Mouse (Mus musculus): ENCODE results near the gene Ubr7. TPM values are rescaled to one million over a fixed set of nuclear protein-coding genes. Genes with fewer than 3 reads are reported as not detected.

Gene Ubr7
- total RNA-seq, 2 experiments from 2014 or later, result 40.2 to 72.8 TPM

DNA sequence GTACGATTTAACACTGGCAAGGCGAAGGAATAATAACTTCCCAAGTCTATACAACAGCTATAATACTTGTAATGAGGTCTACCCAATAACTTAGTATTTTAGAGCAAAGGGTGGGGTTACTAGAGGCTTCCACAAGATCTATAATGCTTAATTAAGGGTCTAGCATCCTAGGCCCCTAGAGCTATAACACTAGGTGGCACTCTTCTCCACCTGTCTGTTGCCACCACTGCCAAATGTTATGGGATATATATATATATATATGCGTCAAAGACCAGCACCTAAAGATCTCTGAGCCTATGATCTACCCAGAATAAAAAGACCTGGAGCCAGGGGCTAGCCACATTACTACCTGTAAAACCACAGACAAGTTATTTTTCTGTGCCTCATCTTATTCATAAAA lies 17.5 kb upstream of the Ubr7 start:
- ATAC-seq (replicated peaks; ENCODE audit: low FRiP score, low TSS enrichment, poor library complexity, severe bottlenecking), result no peak

DNA sequence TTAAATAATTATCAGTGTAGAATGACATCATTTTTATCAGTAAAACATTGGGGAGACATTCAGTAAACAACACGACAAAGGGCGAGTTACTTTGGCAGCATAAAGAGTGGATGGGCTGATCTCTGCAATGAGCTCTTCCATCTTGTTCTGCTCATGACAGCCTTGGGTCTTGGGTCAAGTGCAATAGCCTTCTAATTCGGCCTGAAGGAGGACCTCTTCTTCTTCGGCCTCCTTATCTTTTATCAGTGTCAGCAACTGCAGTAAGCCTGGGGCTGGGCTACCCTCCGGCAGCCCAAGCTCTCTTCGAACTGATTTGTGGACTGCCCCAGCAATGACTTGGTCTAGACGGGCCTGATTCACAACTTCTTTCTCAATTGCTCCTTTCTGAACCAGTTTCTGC lies 15.7 kb upstream of the Ubr7 start:
- ATAC-seq (replicated peaks; ENCODE audit: low FRiP score, low TSS enrichment, poor library complexity, severe bottlenecking), result no peak

DNA sequence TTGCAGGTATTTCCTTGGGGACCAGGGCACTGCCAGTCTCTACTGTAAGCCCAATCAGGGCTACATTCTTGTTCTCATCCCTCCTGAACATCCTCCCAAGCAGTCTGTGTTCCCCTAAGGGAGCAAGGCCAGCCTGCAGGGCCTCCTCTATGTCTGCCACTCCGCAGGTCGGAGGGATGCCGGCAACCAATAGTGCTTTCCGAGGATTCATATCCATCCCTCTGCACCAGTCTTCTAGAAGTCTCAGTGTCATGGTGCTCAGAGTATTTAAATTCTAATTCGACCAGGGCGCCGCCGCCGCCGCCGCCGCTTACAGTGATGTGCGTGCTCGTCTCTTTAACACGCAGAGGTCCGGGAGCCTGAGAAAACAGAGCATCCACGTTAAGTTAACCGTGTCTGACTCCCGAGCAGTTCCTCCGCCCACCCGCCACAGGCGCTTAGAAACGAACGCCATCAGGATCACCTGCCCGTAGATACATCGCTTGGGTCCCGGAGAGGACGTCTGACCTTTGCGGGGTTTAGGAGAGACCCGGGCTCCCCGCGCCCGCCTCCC lies 14.7 kb upstream of the Ubr7 start:
- ATAC-seq (replicated peaks; ENCODE audit: low FRiP score, low TSS enrichment, poor library complexity, severe bottlenecking), result peak; percentile 42

DNA sequence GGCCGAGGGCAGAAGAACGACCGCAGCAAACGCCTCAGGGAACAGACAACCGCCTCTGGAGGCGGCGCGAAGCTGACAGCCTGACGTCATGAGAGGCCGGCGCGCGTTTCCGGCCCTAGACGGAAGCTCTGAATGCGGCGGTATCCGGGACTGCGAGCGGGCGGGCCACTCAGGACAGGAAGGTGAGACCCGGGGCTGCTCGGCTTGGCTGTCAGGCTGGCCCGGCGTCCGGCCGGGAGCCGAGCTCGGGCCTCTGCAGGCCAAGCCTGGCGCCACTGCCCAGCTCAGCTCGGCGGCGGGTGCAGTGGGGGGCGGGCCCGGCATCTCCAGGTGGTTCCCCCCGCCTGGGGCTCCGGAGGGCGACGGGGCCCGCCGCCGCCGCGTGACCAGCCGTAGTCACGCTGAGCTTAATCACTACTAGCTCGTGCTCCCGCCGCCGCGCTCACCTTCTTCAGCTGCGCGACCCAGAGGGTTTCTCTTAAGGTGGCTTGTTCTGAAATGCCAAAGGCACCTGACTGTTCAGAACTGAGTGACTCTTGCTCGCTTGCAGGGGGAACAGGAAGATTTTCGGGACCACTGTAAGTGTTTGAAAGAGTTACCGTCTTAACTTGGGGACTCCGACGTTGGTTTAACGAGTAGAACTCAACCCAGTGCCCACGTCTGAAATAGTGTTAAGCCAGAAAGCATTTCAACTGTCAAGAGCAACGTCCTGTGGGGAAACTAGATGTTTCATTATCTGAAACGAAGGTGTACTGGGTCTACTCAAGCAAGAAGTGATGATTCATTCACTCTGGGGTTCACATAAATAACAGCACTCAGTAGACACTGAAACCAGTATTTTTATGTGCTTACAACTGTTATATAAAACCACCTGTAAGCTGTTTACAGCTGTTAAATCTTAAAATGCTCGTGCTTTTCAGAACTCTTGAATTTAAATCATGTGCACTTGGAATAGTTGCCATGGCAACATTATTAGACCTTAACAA lies 13.9 kb upstream of the Ubr7 start, which contains the start of the genes Moap1 and Tmem251:
Gene Moap1 (minus strand): TSS at position 73 of the 986 bp plus-strand sequence.
Gene Tmem251 (plus strand): TSS at position 174 of the 986 bp plus-strand sequence.
- peak; percentile 90 for ATAC-seq (replicated peaks; ENCODE audit: low FRiP score, low TSS enrichment, poor library complexity, severe bottlenecking)

DNA sequence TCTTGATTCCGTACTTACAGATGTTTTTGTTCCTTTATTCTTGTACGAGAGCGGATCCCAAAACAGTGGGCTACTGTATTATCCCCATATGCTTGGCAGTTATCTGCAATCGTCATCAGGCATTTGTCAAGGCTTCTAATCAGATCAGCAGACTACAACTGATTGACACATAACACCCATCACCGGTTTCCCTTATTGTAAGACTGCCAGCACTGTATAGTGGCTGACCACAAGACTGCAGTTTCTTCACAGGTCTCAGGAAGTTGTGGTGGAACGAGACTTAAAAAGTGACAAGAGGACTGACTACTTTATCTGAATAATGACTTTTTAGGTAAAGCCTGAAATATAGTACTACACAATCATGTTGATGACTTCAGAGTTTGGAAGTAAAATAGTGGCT lies 12.9 kb upstream of the Ubr7 start:
- ATAC-seq (replicated peaks; ENCODE audit: low FRiP score, low TSS enrichment, poor library complexity, severe bottlenecking), result peak; percentile 58

DNA sequence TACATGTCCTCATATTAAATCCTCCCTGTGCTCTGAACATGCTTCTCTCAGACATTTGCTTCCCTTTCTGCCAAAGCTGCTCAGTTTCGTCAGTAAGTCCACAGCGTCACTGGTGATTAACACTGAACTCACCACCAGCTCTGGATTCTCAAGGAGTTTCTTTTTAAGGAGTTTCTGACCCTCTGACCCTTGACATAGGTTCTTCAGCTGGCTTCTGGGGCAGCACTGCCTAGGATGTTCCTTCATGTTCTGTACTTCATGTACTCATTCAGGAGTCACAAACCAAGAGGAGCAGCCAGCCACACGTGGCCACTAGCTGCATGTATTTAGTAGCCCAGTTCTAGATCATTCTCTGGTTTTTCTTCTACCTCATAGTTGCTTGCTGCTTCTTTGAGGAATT lies 9.5 kb upstream of the Ubr7 start:
- no peak for ATAC-seq (replicated peaks; ENCODE audit: low FRiP score, low TSS enrichment, poor library complexity, severe bottlenecking)

DNA sequence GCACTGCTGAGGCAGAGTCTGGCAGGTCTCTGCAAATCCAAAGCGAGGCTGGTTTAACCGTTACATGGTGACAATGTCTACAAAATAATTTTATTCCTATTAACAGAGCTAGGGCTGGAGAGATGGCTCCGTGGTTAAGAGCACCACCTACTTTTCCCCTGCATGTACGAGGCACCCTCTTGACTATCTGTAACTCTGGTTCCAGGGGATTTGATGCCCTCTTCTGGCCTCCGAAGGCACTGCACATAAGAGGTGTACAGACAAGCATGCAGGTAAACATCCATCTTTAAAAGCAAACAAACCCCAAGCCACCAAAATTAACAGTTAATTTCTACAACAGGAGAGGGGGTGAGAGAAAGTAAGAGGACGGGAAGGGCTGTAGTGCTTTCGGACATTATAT lies 1.5 kb upstream of the Ubr7 start:
- no peak for ATAC-seq (replicated peaks; ENCODE audit: low FRiP score, low TSS enrichment, poor library complexity, severe bottlenecking)

DNA sequence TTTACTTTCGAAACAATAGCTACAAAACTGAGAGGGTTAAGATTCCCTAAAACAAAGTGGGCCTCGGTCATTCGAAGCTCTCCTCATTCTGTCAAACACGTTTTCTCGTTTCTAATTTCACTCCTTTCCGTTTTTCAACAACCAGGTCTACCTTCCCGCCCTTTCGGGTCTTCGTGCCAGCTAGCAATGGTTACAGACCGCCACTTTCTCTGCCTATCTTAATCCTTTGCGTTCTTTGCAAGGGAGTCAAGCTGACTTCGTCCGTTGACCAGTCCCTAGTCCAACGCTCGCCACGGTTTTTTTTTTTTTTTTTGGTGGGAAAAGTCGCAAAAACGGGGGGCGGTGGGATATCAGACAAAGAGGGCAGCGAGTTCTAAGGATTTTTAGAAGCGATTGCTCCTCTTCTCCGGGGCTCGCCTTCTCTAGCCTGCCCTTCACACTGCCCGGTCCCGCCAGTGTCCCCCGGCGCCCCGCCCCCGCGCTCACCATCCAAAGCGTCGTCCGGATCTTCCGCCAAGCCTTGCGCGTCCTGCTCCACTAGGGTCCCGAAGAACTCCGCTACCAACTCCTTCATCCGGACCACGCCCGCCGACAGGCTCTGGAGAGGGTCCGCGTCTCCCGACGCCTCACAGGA lies 595 bp upstream of the Ubr7 start:
- no peak; the same call in 1 of the 2 replicates for ATAC-seq (replicated peaks; ENCODE audit: low FRiP score, low TSS enrichment, poor library complexity, severe bottlenecking)

DNA sequence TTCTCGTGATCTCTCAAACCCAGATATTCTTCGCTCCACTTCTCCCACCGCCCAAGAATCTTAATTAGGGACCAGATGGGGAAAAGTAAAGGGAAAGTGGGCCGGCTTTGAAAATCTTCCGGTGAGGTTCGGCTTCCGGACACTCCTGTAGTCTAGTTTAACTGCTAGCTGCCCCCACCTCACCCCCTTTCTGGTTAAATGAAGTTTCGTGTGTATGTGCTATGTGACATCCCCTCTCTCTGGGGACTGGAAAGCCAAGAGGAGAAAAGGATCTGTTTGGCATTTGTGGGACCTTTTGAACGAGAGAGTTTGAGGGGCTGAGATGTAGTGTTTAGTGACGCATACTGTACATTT lies 613 bp downstream of the Ubr7 start, which contains the start of gene Gm20604:
Gene Gm20604 (minus strand): TSS at position 270 of the 354 bp plus-strand sequence.
- no peak for ATAC-seq (replicated peaks; ENCODE audit: low FRiP score, low TSS enrichment, poor library complexity, severe bottlenecking)

DNA sequence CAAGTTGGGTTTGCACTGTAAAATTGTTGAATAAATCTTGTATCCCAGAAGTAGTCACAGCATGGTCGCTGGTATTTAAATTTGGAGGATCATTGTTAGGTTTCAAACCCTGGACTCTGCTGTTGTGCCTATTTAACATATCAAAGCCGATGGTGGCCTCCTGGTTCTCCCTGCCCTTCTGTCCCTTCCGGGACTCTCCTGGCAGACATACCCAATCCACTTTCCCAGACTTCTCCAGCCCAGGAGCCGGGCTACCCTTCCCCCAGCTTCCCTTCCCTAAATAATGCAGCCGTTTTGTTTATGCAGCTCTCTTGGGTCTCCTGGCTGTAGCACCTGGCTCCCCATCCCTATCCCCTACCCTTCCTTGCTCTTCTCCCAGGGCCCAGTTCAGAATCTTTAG lies 1.2 kb downstream of the Ubr7 start:
- ATAC-seq (replicated peaks; ENCODE audit: low FRiP score, low TSS enrichment, poor library complexity, severe bottlenecking), result no peak

DNA sequence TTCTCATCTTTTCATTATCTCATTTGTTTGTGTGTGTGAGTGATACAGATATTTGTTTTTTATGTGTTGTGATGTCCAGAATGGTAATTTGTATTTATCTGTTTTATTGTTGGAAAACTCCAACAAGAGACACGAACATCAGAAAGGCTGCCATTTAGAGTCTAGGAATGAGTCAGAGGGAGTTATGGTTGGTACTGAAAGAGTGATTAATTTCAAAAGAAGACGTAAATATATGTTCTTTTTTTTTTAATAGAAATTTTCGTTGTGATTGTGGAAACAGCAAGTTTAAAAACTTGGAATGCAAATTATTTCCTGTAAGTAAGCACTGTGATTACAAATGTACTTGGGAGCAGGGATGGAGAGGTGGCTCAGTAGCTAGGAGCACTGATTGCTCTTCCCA lies 3.9 kb downstream of the Ubr7 start:
- no peak for ATAC-seq (replicated peaks; ENCODE audit: low FRiP score, low TSS enrichment, poor library complexity, severe bottlenecking)

DNA sequence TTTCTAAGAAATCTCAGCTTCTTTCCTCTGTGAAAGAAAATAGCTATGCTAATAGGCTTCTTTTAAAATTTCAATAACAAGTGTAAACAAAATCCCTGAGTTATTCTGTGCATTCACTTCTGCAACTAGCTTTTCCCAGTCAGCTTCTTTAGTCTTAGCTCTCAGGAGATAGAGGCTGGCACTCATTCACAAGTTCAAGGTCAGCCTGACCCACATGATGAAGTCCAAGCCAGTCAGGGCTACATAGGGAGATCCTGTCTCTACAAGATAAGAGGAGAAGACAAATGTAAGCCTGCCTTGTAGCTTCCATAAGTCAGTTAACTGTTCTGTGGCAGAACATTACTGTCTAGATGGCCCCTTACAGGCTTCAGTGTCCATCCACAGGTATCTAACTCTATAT lies 5.9 kb downstream of the Ubr7 start:
- ATAC-seq (replicated peaks; ENCODE audit: low FRiP score, low TSS enrichment, poor library complexity, severe bottlenecking), result no peak

DNA sequence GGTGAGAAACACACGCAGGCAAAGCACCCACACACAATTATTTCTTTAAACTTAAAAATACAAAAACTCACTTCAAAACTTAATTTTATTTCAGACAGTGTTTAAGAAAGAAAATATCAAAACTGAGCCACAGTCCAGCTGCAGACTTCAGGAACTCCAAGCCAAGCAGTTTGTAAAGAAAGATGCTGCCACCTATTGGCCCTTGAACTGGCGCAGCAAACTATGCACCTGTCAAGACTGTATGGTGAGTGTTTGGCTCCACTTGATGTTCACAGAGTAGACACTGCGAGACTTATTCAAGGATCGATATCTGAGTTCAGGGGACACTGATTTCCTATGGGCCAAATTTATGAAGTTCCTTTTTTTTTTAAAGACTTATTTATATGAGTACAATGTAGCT lies 11.2 kb downstream of the Ubr7 start:
- ATAC-seq (replicated peaks; ENCODE audit: low FRiP score, low TSS enrichment, poor library complexity, severe bottlenecking), result no peak

DNA sequence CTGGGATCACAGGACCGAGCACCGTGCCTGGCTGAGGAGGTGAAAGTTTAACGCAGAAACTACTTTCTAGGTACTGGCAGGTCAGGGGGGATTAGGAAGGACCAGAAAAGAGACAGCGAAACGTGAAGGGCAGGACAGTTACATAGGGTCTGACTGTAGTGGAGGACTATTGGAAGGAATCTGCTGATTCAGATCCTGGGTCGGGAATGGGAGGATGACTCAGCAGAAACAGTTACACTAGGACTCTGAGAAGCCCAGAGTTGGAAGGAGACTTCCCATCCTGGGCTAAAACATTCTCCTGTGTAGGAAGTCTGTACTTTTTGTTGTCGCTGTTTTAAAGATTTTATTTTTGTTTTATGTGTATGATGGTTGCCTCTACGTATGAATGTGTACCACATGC lies 13.8 kb downstream of the Ubr7 start:
- no peak for ATAC-seq (replicated peaks; ENCODE audit: low FRiP score, low TSS enrichment, poor library complexity, severe bottlenecking)

DNA sequence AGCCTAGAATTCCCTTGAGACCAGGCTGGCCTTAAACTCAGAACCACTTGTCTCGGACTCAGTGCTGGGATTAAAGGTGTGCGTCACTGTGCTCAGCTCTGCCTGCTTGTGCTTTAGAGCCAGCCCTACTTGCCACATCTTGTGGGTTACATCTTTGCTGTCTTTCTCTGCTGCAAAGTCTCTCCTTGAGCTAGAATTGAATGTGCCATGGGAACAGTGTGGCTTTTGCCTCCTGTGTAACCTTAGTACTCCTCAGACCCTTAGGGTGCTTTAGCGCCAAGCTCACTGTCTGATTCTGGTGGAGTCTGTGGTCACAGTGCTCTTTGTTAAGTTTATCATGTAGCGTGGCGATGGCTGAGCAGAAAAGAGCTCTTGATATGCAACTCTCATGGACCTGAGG lies 14.9 kb downstream of the Ubr7 start:
- no peak for ATAC-seq (replicated peaks; ENCODE audit: low FRiP score, low TSS enrichment, poor library complexity, severe bottlenecking)

DNA sequence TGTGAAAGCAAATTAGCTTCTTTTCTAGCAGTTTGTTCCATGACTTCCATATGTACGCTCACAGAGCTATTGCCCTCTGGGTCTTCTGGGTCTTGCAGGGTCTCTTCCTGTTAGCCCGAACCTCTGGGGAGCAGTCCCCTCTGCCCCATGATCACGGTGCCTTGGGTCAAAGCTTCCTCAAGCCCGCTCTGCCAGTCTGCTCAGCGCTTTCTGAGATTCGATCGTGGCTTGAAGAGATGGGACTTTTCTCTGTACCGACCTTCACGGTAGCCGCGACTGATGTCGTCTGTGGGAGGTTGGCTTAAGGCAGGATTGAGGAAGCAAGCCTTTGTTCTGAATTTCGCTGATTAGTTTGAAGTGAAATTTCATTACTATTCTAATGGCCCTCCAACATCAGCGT lies 18.3 kb downstream of the Ubr7 start:
- ATAC-seq (replicated peaks; ENCODE audit: low FRiP score, low TSS enrichment, poor library complexity, severe bottlenecking), result no peak

DNA sequence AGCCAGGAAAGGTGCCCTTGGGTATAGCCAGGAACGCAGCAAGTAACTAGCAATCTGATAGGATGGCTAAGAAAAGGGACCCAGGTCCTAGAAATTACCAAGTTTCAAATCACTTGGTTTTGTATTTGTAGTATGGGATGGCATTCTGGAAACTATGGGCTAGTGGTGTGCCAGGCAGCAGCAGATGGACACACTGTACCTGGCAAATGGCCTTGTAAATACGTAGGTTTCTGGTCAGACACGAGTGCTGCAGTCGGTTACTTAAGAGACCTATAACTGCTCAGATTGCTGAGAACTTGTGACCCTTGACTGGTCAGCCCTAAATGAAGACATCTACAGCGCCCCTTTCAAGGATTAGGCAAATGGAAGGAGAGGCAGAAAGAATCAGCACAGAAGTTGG lies 20.4 kb downstream of the Ubr7 start:
- ATAC-seq (replicated peaks; ENCODE audit: low FRiP score, low TSS enrichment, poor library complexity, severe bottlenecking), result no peak

DNA sequence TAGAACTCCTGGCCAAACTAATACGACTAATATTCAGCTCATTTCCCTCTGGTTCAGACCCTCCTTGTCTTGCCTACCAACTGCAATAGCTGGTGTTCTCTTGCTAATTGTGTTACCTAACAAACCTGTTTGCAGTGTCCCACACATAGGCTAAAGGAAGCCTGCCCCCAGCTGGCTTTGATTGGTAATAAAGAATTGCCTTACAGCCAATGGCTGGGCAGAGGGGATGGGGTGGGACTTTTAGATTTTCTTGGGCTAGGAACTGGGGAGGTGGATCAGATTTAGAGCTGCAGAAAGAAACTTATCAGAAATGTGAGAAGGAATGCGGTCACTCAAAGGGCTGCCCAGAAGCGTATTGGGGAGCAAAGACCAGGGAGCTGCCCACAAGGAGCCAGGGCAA lies 21.7 kb downstream of the Ubr7 start:
- peak; percentile 65 for ATAC-seq (replicated peaks; ENCODE audit: low FRiP score, low TSS enrichment, poor library complexity, severe bottlenecking)

DNA sequence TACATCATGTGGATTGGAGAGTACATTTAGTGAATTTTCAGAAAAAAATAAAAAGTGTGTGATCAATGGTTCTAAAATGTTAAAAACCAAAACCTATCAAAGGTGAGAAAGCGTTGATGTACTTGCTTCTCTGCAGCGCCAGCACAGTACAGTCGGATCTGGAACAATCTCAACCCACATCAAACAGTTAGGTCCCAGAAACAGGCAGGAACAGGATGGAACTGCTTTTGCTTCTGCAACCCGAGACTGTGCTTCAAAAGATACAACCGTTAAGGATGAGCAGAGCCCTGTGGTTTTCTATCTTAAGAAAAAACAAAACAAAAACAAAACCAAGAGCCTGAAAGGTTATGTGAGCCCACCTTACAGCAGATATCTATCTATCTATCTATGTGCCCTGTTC lies 25.1 kb downstream of the Ubr7 start:
- ATAC-seq (replicated peaks; ENCODE audit: low FRiP score, low TSS enrichment, poor library complexity, severe bottlenecking), result no peak

DNA sequence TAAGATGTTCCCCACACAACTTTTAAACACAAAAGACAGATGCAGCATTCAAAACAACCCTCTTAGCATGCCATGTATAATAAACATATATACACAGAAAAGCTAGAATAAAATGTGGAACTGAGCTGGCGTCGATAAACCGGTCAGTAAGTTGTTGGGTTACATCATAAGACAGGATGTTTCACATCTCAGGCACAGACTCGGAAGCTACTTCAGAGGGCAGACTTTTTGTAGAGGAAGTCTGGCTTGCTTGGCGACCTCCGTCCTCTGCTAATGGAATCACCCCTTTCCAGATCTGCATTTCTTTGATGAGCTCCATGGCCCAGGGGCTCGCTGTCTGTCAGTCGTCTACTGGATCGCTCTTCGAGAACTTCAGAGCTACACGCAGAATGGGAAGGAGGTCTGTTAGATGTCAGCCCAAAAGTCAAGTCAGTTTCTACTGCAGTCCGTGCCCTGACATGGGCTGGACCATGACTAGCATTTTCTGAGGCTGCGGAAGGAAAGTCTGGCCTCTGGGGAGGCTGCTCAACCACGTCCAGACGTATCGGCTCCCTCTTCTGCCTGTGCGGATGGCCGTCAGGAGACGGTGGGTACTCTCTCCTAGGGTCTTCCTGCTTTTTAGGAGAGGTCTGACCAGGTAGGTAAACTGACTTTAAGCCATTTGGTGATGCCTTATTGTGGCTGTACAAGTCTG lies 27.3 kb downstream of the Ubr7 start:
- ATAC-seq (replicated peaks; ENCODE audit: low FRiP score, low TSS enrichment, poor library complexity, severe bottlenecking), result no peak
